Mouse (Mus musculus): Measurements from ENCODE around the gene Scrn1.

Gene Scrn1

DNA sequence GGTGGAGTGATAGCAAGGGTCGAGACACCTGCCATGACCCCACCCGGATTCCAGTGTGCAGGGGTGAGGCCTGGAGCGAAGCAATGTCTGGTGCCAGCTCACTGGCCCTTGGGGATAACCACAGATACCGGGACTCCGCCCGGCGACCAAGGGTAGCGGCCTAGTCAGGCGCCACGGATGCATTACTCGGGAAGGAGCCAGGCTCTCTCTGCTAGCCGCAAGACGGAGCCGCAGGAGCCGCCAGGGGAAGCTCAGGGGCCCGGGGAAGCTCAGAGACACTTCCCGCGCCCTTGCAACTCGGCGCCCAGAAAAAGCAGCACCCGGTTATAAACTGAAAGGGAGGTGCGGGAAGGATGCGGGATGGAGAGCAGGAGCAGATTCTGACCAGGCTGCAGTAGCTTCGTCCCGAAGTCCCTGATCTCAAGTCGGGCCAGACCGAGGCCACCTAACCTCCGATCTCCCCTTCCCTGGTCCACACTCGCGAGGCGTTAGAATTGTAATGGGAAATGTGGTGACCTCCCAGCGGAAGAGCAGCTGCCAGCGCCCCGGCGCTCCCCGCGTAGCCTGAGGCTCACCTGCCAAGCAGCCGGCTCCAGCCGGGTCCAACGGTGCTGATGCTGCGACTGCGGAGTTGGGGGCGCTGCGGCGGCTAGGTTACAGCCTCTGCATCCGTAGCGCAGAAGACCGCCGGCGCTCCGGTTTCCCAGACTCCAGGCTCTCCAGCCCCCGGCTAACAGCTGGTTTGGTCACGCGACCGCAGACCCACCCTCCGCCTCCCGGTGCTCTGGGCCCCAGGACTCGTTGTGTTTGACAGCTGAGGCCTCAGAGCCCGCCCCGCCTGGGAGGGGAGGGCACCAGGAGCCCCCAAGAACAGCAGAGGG is at the start of gene Scrn1:
TSS of gene Scrn1 (minus strand) at position 825 of the 881 bp plus-strand sequence.
- DNase-seq, result peak; percentile 50 to 58

DNA sequence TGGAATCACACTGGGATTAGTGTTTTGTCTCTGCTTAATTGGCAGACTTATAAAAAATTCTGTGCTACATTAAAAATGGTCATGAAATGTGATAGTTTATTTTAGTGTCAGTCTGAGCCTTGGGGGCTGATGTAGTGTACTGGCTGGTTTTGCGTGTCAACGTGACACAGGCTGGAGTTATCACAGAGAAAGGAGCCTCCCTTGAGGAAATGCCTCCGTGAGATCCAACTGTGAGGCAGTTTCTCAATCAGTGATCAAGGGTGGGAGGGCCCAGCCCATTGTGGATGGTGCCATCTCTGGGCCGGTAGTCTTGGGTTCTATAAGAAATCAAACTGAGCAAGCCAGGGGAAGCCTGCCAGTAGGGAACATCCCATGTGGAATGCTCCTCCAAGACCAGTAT is 40.0 kb upstream of the Scrn1 start:
- DNase-seq, result no peak

DNA sequence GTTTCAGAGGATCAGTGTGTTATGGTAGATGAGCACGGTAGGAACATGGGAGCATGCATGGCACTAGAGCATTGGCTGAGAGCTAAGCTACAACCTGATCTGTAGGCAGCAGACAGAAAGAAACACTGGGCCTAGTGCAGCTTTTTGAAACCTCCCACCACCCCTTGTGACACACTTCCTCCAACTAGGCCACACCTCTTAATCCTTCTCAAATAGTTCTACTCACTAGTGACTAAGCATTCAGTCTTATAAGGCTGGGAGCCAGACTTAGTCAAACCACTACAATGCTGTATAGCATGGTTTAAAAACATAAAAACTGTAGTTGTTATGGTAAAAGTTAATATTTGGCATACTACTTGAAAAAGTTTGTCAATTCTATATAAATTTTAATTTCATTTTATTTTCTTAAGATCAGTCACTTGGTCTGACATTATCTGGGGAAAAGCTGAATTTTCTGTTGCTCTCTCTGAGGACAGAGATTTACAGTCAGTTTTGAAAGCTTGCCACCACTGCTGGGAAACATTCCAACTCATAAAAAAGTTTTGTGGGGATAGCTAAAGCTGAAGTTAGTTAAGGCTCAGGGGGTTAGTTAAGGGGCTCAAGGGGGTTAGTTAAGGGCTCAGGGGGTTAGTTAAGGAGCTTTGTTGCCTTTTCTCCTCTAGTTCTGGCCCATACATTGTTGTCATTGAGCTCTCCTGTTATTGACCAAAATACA is 37.9 kb upstream of the Scrn1 start:
- no peak for DNase-seq

DNA sequence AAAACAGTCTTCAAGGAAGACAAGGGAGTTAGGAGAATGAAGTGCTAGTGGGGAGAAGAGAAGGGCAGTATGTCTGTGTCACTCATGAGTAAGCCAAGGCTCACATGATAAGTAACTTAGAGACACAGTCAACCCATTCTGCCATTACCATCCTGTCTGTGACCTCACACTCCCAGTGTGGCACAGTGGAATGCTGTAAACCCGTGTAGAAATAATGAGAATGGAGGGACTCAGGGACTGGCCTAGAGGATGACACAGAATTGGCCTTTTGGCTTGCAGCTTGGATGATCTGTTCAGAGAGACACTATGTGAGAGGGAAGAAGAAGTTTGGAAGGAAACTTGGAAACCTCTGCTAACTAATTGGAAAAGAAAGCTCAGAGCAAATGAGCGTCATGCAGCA is 36.6 kb upstream of the Scrn1 start:
- DNase-seq, result no peak

DNA sequence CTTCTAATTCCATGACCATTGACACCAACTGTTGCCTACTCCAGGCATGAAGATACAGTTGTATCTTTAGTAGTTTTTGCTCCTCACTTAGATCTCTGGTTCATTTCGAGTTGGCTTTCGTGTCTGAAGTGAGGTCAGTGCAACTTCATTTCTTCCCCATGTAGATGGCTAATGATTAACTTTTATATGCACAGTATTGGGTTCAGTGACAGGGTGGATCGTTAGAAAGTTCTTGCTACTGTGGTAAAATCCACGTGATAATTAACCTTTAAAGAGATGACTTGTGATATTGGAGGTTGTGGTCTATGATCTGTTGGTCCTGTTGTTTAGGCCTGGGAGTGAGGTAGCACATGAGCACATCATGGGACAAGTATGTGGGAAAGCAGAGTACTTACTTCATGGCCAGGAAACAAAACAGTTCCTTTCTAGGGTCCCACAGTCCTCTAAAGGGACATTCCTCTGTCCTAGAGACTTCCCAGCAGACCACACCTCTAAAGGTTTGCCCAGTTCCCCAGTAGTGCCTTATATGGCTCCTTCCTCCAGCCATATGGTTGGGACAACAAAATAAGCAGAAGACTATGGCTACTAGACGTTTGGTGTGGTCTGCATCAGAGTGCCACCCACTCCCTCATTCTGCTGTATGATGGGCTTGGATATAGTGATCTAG is 34.5 kb upstream of the Scrn1 start:
- no peak for DNase-seq

DNA sequence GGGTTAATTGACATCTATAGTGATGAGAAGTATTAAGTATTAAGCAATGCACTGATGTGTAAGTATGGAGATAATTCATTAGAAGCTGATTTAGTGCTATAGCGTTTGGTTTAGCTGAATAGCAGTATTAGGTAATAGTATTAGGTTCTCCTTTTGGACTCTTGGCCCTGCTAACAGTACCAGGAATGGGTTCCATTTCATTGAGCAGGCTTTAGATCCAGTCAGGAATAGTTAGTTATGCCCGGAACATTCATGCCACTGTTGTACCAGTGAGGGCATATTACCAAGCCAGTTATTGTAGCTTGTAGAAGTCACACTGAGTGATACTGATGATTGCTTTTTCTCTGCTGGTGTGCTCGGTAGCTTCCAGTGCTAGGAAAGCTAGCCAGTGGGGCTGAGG is 31.4 kb upstream of the Scrn1 start:
- no peak for DNase-seq

DNA sequence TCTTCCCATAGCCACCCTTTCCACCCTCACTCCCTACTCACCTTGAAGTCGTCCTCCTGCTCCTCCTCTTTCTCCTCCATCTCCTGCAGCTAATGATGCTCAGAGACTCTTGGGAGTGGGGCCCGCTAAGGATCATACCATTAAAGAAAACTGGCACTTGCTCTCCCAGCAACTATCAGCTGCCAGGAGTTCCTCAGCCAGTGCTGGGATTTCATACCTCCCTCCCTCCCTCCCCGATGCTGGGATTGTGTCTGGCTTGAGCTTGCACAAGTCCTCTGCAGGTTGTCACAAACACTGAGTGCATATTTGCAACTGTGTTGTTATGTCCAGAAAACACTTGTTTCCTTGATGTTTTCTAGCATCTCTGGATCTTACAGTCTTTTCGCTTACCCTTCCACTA is 30.9 kb upstream of the Scrn1 start, which contains the start of gene Fkbp14:
TSS of gene Fkbp14 (minus strand) at position 101 of the 400 bp plus-strand sequence.
- DNase-seq, result no peak

DNA sequence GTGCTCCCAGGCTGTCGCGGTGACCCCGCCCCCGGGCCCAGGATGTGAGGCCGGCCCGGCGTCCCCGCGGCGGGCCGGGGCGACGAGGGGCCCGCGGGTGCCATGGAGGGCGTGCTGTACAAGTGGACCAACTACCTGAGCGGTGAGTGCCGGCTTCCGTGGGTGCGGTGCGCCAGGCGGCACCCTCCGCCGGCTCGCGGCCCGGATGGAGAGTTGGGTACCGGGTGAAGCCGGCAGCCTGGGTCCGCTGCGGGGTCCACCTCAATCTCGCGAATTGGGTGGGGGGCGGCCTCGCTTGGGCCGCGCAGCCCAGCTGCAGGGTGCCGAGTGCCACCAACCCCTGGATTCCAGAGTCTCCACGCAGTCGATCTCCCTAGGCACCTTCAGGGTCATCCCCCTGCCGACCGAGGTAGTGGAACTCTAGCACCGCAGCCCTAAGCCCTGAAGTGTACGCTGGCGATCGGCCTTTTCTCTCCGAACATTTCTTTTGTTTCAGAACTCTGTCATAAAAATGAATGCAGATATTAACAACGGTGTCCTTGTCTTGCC is 29.1 kb upstream of the Scrn1 start:
- no peak for DNase-seq

DNA sequence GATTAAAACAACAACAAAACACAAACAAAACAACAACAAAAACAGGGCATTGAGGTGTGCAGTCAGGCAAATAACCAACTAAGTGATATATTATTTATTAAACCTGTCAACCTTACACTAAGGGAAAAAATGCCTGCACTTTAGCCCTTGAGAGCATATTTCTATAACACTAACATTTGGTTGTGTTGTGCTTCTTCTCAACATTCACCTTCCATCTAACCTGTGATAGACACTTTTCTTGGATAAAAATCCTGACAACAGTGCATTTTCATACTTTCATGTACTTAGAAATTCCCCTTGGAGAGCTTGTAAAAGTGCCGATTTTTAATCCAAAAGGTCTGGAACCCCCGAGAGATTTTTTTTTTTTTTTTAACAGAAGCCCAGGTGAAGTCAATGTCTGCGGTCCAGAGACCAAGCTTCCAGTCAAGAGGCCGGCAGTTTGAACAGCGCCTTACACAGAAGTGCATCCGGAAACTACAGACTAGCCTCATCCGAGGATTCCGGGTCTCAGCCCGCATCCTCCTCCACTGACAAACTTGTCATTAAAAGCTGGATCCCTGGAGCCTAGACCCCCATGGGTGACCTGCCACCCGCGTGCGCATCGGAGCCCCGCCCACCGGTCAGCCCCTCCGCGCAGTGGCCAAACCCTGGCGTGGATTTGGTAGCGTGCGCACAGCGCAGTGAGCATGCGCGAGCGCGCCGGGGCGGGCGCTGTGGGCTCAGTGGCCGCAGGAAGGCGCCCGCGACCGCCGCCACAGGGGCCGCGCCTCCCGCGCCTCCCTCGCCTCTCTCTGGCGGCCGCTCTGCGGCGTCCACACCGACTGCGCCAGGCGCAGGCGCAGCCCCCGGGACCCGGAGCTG is 28.4 kb upstream of the Scrn1 start, which contains the start of gene Plekha8:
TSS of gene Plekha8 (plus strand) at position 643 of the 861 bp plus-strand sequence.
- peak; percentile 90 to 93 for DNase-seq

DNA sequence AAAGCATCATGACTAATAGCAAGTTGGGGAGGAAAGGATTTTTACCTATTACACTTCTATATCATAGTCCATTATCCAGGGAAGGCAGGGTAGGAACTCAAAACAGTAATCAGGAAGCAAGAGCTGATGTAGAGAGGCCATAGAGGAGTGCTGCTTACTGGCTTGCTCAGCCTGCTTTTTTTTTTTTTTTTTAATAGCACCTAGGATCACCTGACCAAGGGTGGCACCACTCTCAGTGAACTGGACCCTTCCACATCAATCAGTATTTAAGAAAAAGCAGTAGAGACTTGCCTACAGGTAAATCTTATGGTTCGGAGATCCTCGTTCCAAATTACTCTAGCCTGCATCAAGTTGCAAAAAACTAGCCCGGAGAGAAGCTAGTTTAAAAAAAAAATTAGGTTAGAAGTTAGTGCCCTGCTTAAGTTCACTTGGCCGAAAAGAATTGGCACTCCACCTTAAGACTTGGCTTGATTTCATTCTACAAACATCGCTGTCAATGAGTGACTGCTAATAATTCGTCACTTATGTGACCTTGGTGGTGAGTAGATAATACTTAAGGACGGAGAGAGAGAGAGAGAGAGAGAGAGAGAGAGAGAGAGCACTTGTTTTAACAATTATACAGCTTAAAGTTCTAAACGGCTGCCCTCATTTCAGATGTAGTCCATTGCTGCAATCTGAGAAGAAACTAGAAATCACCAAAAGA is 27.6 kb upstream of the Scrn1 start:
- no peak for DNase-seq

DNA sequence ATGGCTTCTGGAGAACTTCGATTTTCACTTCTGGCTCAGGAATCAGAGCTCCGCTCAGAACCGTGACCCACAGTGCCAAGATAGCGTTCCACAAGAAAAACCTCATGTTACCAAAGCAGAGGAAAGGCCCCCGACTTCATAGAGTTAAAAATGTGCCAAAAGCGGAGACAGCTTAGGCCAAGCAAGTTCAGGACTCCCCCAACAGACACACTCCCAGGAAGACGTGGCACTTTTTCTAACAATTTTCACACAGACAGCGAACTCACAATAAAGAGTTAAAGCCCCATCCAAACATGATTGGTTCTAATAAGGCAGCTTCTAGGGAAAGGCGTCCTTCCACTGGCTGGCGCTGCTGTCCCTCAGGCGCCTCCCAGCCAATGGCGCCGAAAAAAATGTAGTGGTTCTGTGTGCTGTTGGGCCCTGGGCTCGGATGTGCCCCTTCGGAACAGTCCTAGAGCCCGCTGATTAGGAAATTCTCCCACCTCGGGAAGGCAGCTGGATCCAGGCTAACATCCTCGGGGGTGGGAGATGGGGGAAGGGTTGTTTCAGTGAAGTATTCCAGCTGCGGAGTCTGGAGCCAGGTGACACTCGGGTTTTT is 26.7 kb upstream of the Scrn1 start:
- peak; percentile 96 for DNase-seq

DNA sequence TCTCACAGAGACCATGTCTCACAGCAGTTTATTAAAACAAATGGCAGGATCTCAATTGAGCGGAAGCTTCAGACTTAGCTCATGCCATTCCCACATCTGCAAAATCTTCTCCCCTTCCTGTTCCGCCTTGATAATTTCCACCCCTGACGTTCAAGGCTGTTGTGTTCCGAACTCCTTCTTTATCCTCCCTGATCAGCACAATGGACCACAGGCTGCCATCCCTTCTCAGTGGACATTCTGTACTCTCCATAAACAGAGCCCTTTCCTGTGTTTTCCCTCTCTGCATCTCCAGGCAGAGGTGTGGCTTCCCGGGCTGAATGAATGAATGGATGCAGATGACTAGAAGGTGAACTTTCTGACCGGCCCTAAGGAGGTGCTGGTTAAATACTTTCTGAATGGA is 25.5 kb upstream of the Scrn1 start:
- DNase-seq, result peak; percentile 32 to 69

DNA sequence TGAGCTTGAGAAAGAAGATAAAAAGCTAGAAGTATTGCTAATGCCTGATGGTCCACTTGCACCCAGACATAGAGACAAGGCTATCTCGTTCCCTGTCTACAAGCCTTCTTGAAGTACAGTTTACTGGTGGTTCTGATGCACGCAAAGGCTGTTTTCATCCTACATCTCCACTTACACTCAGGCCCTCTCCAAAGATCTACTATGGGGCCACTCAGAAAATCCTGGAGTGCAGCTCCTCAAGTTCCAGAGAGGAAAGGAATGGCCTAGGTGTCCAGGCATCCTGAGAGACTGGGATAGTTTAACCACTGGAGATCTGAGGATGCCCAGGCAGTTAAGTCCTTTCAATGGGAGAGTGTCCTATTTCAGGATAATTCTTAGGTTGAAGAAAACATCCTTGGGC is 24.4 kb upstream of the Scrn1 start:
- no peak for DNase-seq

DNA sequence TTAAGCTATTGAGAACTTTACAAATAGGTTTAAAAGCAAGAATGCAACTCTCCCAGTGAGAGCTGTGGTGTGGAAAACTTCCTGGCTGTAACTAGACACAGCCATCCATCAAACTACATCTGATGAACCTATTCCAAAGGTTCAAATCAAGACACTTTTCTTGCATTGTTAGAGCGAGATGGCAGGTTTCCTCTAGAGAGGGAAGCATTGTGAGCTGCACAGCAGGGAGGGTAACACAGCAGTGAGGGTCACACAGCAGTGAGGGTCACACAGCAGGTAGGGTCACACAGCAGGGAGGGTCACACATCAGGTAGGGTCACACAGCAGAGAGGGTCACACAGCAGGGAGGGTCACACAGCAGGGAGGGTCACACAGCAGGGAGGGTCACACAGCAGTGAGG is 21.9 kb upstream of the Scrn1 start:
- DNase-seq, result no peak

DNA sequence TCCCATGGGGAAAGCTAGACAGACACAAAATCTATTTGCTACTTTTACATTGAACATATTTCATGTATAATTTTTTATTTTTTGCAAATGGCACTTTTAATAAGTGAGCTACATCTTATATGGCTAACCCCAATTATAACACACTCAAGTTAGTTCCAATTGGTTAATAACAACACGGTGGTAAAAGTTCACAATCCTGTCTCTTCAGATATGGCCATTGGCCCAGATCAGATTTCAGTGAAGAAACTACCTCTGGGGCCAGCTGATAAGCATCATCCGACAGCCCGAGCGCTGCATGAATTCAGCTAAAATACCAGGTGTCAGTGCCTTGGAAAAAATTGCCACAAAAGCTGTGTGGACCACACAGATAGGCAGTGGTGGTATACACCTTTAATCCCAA is 21.4 kb upstream of the Scrn1 start:
- no peak for DNase-seq

DNA sequence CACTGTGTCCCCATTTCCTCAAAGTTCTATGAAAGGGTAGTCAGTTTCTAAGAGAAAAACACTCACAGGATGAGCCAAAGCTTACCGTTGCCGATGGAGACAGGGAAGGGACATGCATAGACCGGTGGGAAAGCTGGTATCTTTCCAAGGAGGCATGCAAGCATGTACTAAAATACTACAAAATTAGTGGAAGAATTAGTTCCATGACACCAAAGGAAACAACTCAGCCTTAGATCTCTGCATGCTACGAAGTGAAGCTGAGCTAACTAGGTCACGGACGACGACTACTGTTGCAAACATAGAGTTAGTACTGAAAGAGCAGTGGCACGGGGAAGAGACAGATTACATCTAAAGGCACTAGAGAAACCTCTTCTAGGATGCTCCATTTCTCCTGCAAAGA is 20.6 kb upstream of the Scrn1 start:
- no peak for DNase-seq

DNA sequence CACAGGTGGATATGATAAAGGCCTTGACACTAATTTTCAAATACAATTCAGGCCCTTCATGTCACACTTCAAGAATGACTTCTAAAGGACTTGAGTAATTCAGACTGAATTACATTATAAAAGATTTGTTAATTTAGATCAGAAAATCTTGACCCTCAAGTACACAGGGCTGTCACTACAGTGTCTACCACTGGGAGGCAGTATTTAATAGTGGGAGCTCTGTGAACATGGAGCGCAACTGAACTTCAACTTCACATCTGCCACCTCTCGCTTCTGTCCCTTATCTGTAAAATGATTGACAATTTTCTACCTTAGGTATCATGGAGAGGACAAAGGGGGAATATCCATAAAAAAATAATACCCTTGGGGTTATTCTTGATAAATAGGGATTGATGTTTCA is 19.9 kb upstream of the Scrn1 start:
- peak; percentile 15 to 69 for DNase-seq

DNA sequence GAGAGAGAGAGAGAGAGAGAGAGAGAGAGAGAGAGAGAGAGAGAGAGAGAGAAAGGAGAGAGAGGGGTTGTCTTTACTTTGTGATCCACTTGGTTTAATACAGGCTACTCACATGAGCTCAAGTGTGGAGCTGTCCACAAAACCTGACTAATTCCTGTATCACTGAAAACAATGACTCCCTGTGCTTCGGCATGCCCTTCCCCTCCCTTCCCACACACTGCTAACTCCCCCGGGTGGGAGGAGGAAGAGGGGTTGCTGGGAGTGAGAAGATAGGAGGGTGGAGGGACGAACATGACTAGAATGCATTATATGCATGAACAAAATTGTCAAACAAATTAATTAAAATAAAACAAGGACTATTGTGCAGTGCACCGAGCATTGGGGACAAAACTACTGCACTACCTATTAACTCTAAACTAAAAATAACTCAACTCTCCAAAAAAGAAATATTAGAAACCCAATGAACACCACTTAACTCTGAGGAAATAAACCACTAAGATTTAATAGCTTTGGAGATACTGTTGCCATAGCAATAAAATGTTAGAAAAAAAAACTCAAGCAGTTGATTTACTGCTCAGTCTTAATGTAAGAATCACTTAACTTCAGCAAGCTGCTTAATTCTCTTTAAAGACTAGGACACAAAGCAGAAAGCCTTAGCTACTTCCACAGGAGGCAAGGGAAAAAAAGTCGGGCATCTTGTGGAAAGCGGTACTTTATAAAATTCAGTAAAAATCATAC is 7.1 kb upstream of the Scrn1 start:
- DNase-seq, result no peak

DNA sequence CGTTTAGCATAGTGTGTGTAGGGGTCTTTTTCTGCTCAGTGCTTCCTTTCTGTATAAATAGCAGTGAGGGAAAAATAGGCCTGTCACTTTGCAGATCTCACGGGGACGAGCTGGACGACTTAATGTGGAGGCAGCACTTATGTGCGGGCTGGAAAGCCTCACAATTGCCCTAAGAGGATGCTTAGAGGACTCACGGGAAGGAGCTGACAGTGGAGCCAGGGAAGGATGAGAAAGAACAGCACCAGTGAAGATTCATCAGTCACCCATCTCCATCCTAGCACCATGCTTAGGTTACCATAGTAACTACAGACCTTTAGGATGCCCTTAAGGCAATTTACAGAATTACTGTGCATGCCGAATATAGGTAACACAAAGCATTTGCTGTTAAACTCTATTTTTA is 3.5 kb upstream of the Scrn1 start:
- no peak for DNase-seq

DNA sequence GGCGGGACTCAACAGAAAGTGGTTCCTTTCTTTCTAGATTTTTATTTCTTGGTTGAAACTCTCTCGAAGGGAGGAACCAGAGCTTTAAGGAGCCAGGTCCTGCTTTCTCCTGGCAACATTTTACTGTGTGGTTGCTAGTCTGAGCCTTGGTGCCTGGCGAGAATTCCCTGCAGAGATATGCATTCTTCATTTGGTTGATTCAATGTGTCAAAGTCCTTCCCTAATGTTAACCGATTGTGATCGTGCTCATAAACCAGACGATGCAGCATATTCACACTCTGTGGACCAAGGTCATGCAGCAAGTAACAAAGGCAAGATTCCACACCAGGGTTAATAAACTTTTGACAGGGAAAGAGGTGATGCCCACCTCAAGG is 244 bp upstream of the Scrn1 start:
- no peak for DNase-seq
